Mouse (Mus musculus) embryonic facial prominence, embryonic 12.5 days (tissue): ENCODE results near the gene Aspscr1. TPM values are rescaled to one million over a fixed set of nuclear protein-coding genes. Genes with fewer than 3 reads are reported as not detected.

ENCODE experiments used
- ATAC-seq: fragments of 200-750 bp; cut with Nextera tagmentation; 2 replicates; pipeline ENCODE4 v1.8.0; 2017; ENCODE audit not compliant: insufficient number of reproducible peaks, insufficient read depth, low FRiP score, low TSS enrichment
- H3K27ac ChIP-seq: fragments of 300-500 bp; sonication (generic); 2 replicates; pipeline ENCODE4 v1.5.1; 2016; ENCODE audit warnings: mild to moderate bottlenecking
- H3K27me3 ChIP-seq: fragments of 300-500 bp; sonication (generic); 2 replicates; pipeline ENCODE4 v1.6.1; 2016; ENCODE audit warnings: mild to moderate bottlenecking, moderate library complexity
- H3K36me3 ChIP-seq: fragments of 300-500 bp; sonication (generic); 2 replicates; pipeline ENCODE4 v1.6.1; 2016; ENCODE audit warnings: mild to moderate bottlenecking
- H3K4me1 ChIP-seq: fragments of 300-500 bp; sonication (generic); 2 replicates; pipeline ENCODE4 v1.6.1; 2016
- H3K4me2 ChIP-seq: fragments of 300-500 bp; sonication (generic); replicated peaks from 2 replicates; pipeline ENCODE4 v1.6.1; 2016; ENCODE audit warnings: mild to moderate bottlenecking, moderate library complexity
- H3K4me3 ChIP-seq: fragments of 300-500 bp; sonication (generic); 2 replicates; pipeline ENCODE4 v1.5.1; 2016; ENCODE audit warnings: mild to moderate bottlenecking
- H3K9ac ChIP-seq: fragments of 300-500 bp; sonication (generic); 2 replicates; pipeline ENCODE4 v1.6.1; 2016; ENCODE audit warnings: mild to moderate bottlenecking, moderate library complexity
- H3K9me3 ChIP-seq: fragments of 300-500 bp; sonication (generic); 2 replicates; pipeline ENCODE4 v1.6.1; 2016; ENCODE audit warnings: mild to moderate bottlenecking, moderate library complexity
- WGBS: fragments of 180-500 bp; shearing (Covaris S2); methylation state at CpG from one replicate; pipeline ENCODE4 v1.1.7; 2016; 5-methylcytosine and 5-hydroxymethylcytosine counted together
- polyA plus RNA-seq: library from polyadenylated mRNA; unstranded; fragments of >200 nt; fragmentation: Nextera tagmentation; extraction: Ambion mirVana; gene quantifications from 2 replicates; pipeline ENCODE4 v1.2.1, GENCODE M21; 2016

Gene Aspscr1
- polyA plus RNA-seq, 1 experiment from 2014 or later, result 131 TPM

DNA sequence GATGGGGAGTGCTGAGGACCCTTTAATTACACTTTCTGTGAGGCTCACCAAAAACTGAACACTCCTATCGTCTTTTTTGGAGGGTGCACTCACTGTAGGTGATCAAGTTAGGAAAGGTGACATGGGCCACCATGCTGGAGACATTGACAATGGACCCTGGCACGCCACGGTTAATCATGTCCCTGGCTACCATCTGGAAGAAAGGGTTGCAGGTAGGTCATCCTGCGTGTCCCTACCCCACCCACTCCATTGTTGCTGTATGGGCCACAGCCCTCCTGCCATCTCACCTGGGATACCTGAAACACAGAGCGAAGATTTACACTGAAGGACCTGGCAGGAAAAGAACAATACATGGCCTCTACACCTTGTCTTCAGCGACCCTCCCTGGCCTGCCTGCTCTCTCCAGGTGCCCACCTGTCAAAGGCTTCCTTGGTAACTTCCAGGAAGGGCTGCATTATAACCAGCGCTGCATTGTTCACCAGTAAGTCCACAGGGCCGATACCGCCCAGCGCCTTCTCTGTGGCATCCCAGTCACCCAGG lies 57.6 kb downstream of the Aspscr1 start:
- no peak for ATAC-seq
- Histone ChIP-seq H3K4me3 (no peak overlapping the region), H3K9me3 (no peaks in the 10 kb centered on the region), H3K36me3 (no peaks in the 10 kb centered on the region), H3K9ac (no peak overlapping the region), H3K27ac (no peak overlapping the region), H3K4me1 (peaks cover 27% of the 10 kb centered on the region; the same call in 1 of the 2 replicates), H3K27me3 (peaks cover 5% of the 10 kb centered on the region; the same call in 1 of the 2 replicates), H3K4me2 (no peak overlapping the region)
- 87% methylated on average over 10 of the region's 10 CpGs for WGBS

DNA sequence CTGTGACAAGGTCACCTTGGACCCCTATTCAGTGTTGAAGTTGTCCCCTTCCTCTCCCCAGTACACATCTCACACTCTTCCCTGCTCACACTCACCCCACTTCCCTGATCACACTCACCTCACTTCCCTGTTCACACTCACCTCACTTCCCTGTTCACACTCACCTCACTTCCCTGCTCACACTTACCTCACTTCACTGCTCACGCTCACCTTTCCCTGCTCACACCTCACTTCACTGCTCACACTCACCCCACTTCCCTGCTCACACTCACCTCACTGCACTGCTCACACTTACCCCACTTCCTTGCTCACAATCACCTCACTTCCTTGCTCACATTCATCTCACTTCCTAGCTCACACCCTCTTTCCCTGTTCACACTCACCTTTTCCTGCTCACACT lies 58.6 kb downstream of the Aspscr1 start:
- no peaks in the 10 kb centered on the region for H3K36me3 ChIP-seq
- no peaks in the 10 kb centered on the region for H3K9me3 ChIP-seq
- 89% methylated on average over 1 of the region's 1 CpGs for WGBS
- no peak overlapping the region for H3K4me2 ChIP-seq
- H3K27ac ChIP-seq, result 0 out of 2 replicates have a peak overlapping the region, but pooled peaks have one; percentile 42
- no peak for ATAC-seq
- peaks cover 25% of the 10 kb centered on the region; the same call in 1 of the 2 replicates for H3K4me1 ChIP-seq
- no peak overlapping the region for H3K4me3 ChIP-seq
- H3K9ac ChIP-seq, result no peak overlapping the region
- H3K27me3 ChIP-seq, result no peaks in the 10 kb centered on the region

DNA sequence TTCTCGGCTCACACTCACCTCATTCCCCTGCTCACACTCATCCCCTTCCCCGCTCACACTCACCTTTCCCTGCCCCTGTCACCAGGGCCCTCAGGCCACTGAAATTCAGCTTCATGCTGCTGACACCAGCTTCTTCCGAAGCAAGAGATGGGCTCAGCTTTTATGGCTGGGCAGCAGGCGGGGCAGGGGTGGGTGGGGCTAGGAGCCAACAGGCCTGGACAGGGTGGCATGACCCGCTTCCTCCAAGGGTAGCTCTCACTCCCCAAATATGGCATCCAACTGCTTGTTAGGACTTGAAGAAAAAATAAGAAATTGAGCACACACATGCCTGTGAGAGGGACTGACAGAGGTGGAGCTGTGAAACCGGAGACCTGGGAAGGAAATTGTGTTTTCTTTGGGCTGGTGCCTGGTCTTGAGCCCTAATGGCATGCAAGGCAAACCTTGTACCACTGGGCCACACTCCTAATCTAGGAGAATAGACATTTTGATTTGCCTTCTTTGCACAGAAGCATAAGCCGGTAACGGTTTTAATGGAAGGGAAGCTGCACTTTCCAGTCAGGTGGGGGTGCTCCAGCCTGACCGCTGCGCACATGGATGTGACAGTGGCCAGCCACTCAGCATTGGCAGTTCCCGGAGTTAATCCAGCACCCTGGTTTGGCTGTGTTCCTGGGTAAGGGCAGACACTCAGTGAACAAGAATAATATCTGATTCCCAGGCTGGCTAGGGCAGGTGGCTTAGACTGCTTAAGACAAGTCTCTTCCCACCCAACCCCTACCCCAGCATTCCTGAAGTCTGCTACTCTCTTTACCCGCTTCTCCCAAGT lies 59.3 kb downstream of the Aspscr1 start, which contains the start of gene Cbr2:
TSS of gene Cbr2 (minus strand) at position 257 of the 823 bp plus-strand sequence.
- H3K4me1 ChIP-seq, result peaks cover 20% of the 10 kb centered on the region; the same call in 1 of the 2 replicates
- H3K9ac ChIP-seq, result no peak within 1 kb of the TSS
- no peaks in the 10 kb centered on the region for H3K9me3 ChIP-seq
- peak within 1 kb of the TSS; percentile 42; the same call in 1 of the 2 replicates for H3K27ac ChIP-seq
- no peaks in the 10 kb centered on the region for H3K27me3 ChIP-seq
- H3K36me3 ChIP-seq, result no peaks in the 10 kb centered on the region
- H3K4me3 ChIP-seq, result no peak within 1 kb of the TSS
- no peak within 1 kb of the TSS for H3K4me2 ChIP-seq
- 62% methylated on average over 12 of the region's 12 CpGs for WGBS
- no peak for ATAC-seq

DNA sequence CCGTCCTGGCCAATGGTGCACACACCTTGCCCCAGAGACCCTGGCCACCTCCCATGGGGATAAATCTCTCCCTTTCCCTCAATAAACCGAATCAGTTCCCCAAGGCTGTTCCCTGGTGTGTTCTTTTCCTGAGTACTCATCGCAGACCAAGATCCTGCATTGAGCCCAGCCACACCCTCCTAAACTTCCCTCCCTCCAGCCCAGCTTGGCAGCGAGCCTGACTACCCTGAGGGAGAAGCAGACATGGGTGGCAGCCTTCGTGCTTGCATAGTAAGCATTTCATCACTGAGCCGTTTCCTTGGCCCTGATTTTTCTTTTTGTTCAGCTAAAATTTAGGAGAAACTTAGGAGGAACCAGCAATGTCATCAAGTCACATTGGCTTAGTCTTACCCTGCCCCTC lies 60.7 kb downstream of the Aspscr1 start:
- no peak overlapping the region for H3K4me3 ChIP-seq
- no peaks in the 10 kb centered on the region for H3K9me3 ChIP-seq
- no peak overlapping the region for H3K27ac ChIP-seq
- H3K27me3 ChIP-seq, result no peaks in the 10 kb centered on the region
- H3K4me2 ChIP-seq, result no peak overlapping the region
- H3K9ac ChIP-seq, result no peak overlapping the region
- no peak for ATAC-seq
- peaks cover 20% of the 10 kb centered on the region; the same call in 1 of the 2 replicates for H3K4me1 ChIP-seq
- 63% methylated on average over 6 of the region's 6 CpGs for WGBS
- H3K36me3 ChIP-seq, result no peaks in the 10 kb centered on the region

DNA sequence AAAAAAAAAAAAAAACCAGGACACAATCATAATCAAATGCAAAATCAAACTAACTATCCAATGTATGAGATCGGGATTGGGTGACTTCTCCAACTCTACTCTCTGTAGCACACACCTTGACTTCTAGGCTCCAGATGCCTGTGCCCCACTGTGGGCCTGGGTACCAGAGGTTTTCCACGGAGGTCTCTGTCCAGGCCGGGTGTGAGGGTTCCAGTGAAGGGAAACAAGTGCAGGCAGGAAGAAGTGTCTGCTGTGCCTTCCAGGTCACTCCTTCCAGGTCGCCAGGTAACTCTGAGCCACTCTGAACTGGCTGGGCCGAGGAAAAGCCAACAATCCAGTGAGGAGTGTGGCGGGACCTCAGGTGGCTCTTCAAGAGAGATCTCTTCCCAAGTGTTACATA lies 63.7 kb downstream of the Aspscr1 start:
- Histone ChIP-seq H3K36me3 (no peaks in the 10 kb centered on the region), H3K9me3 (no peaks in the 10 kb centered on the region), H3K27ac (no peak overlapping the region), H3K9ac (no peak overlapping the region), H3K27me3 (no peaks in the 10 kb centered on the region), H3K4me2 (no peak overlapping the region), H3K4me3 (no peak overlapping the region), H3K4me1 (peaks cover 13% of the 10 kb centered on the region; the same call in 1 of the 2 replicates)
- 76% methylated on average over 6 of the region's 6 CpGs for WGBS
- ATAC-seq, result no peak

DNA sequence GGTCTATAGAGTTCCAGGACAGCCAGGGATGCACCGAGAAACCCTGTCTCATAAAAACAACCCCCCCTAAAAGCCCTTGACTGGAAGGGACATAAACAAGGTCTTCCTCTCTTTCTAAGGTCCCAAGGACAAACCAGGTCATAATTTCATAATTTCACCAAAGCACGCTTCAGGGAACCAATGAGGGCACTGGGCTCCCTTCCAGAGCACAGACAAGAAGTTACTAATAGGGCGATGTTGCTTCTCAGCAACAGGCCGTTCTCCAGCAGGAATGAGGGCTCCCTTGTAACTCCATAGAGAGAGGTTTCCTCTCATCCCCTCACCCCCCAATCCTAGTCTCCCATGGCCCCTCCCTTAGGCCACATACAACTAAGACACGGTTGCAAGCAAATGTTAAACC lies 68.2 kb downstream of the Aspscr1 start:
- H3K9ac ChIP-seq, result no peak overlapping the region
- H3K4me3 ChIP-seq, result no peak overlapping the region
- no peaks in the 10 kb centered on the region for H3K9me3 ChIP-seq
- WGBS, result 89% methylated on average over 5 of the region's 5 CpGs
- no peaks in the 10 kb centered on the region for H3K36me3 ChIP-seq
- no peak for ATAC-seq
- no peak overlapping the region for H3K27ac ChIP-seq
- H3K27me3 ChIP-seq, result no peaks in the 10 kb centered on the region
- no peaks in the 10 kb centered on the region for H3K4me1 ChIP-seq
- no peak overlapping the region for H3K4me2 ChIP-seq

DNA sequence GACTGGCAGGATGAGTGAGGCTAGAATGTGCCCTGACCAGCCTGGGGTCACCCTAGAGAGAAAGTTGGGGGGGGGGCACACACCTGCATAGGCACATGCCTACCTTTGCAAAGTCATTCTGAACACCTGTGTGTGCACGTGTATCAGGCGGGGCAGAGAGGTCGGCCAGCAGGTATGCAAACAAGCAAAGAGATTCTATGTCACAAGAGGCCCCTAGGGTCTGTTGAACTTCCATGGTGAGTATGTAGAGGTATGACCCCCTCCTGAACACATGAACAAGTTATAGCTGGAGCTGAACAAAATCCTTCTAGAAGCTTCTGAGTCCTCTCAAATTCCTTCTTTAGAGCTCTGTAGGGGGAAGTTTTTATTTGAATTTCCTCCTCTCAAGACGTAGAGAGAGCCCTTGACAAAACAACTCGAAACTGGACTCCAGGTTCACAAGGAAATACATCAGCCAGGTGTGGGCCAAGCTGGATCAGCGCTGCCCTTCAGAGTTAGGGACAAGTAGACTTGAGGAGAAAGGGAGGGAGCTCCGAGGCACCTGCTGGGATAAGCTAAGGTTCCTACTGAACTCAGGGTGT lies 71.4 kb downstream of the Aspscr1 start:
- WGBS, result 63% methylated on average over 7 of the region's 7 CpGs
- ATAC-seq, result no peak

DNA sequence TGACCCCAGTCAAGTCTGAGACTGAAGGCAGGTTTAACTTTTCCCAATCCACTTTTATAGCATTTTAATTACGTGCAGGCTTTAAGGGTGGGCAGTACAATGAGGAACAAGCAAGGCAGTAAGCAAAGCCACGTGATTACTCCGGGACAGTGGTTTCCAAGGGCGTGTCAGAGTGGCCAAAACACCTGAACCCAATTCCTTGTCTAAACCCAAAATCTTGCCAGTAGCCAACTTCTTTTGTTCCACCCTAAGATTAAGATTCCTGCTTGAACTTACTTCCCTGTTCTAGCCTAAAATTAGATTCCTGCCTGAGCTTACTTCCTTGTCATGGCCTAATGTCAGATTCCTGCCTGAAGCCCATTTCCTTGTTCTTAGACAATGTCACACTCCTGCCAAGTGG lies 75.2 kb downstream of the Aspscr1 start:
- ATAC-seq, result no peak
- WGBS, result 74% methylated on average over 4 of the region's 4 CpGs
- Histone ChIP-seq H3K27me3 (no peaks in the 10 kb centered on the region), H3K9ac (no peak overlapping the region), H3K27ac (no peak overlapping the region), H3K36me3 (no peaks in the 10 kb centered on the region), H3K4me1 (no peaks in the 10 kb centered on the region), H3K4me3 (no peak overlapping the region), H3K9me3 (no peaks in the 10 kb centered on the region), H3K4me2 (no peak overlapping the region)

More for the DNA sequence above, 71.4 kb downstream of the Aspscr1 start:
- no peak overlapping the region for H3K27ac ChIP-seq
- H3K4me2 ChIP-seq, result no peak overlapping the region
- no peaks in the 10 kb centered on the region for H3K27me3 ChIP-seq
- H3K36me3 ChIP-seq, result no peaks in the 10 kb centered on the region
- H3K4me3 ChIP-seq, result no peak overlapping the region
- no peaks in the 10 kb centered on the region for H3K4me1 ChIP-seq
- H3K9ac ChIP-seq, result no peak overlapping the region
- H3K9me3 ChIP-seq, result no peaks in the 10 kb centered on the region

DNA sequence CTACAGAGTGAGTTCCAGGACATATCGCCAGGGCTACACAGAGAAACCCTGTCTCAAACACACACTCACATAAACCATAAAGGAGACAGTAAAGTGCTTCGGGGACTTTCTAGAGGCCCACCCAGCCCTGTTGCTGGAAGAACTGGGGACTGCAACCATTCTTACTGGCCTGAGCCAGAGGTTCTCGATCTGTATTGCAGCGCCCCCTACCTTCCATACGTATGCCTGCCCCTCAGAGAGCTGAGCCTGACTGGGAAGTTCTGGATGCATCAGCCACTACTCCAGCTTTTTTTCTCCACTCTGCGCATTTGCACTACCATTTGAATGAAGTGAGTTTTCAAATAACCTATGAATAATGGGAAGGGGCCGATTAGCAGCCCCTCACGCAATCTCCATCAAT lies 76.7 kb downstream of the Aspscr1 start:
- H3K4me1 ChIP-seq, result no peaks in the 10 kb centered on the region
- H3K9ac ChIP-seq, result no peak overlapping the region
- H3K4me3 ChIP-seq, result no peak overlapping the region
- WGBS, result 59% methylated on average over 8 of the region's 8 CpGs
- H3K27me3 ChIP-seq, result no peaks in the 10 kb centered on the region
- no peaks in the 10 kb centered on the region for H3K9me3 ChIP-seq
- H3K27ac ChIP-seq, result no peak overlapping the region
- no peak overlapping the region for H3K4me2 ChIP-seq
- ATAC-seq, result no peak
- H3K36me3 ChIP-seq, result no peaks in the 10 kb centered on the region

DNA sequence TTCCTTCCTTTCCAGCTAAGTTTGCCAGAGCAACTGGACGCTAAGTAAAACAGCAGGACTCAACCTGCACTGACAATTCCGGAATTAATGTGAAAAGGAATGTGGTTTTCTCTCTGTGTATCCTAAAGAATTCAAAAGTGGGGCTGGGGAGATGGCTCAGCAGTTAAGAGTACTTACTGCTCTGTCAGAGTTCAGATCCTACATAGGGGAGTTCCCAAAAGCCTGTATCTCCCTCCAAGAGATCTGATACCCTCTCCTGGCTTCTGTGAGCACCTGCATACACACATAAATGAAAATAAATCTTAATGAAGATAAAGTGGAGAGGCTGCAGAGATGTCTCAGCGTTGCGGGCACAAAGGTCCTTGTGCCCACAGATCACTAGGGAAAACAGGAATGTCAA lies 78.8 kb downstream of the Aspscr1 start:
- no peak overlapping the region for H3K9ac ChIP-seq
- H3K36me3 ChIP-seq, result no peaks in the 10 kb centered on the region
- WGBS, result 72% methylated on average over 4 of the region's 4 CpGs
- no peaks in the 10 kb centered on the region for H3K4me1 ChIP-seq
- no peak overlapping the region for H3K4me3 ChIP-seq
- H3K27ac ChIP-seq, result no peak overlapping the region
- H3K9me3 ChIP-seq, result no peaks in the 10 kb centered on the region
- no peak overlapping the region for H3K4me2 ChIP-seq
- no peak for ATAC-seq
- H3K27me3 ChIP-seq, result no peaks in the 10 kb centered on the region
